Mouse (Mus musculus): ENCODE data around the gene Sema4c. TPM values are rescaled to one million over a fixed set of nuclear protein-coding genes. Genes with fewer than 3 reads are reported as not detected.
"Not testable (repeated sequence)": the region's sequence is repeated elsewhere in the genome, so short reads cannot be mapped to it uniquely, and the experiment has no call there.

Sema4c gene
- polyA plus RNA-seq, 1 experiment: 1.3 TPM

DNA sequence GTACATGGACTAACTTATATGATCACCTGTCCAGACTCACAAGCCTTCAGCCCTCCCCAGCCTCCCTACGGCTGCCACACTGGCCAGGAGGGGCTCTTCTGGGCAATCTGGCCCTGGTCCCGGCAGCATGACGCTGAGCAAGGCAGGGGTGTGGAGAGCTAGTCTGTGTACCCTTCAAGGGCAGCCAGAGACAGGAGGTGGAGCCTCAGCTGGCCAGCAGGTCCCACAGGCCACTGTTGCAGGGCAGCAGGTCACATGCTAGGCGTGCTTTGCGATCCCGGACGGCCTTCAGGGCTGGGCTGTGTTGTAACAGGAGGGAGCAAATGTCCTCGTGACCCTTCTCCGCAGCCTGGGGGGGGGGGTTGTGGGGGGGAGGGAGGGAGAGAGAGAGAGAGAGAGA lies 19.0 kb downstream of the Sema4c start, which contains the start of gene Gm42417:
TSS of gene Gm42417 (minus strand) at position 244 of the 400 bp plus-strand sequence.
- TF ChIP-seq GATA1 (IDR thresholded peaks at IDR 0.05; ENCODE audit: borderline replicate concordance, low read length): no peak
- no peak for TF ChIP-seq FLI1 (IDR thresholded peaks at IDR 0.05; ENCODE audit: low read length)
- Histone ChIP-seq H3K4me3 (replicated peaks) (no peak within 1 kb of the TSS), H3K36me3 (replicated peaks; ENCODE audit: low read length) (peaks cover 89% of the 10 kb centered on the region), H3K27me3 (replicated peaks) (no peaks in the 10 kb centered on the region), H3K4me1 (peaks cover 5% of the 10 kb centered on the region; the same call in 1 of the 2 replicates), H3K9me3 (no peaks in the 10 kb centered on the region)

DNA sequence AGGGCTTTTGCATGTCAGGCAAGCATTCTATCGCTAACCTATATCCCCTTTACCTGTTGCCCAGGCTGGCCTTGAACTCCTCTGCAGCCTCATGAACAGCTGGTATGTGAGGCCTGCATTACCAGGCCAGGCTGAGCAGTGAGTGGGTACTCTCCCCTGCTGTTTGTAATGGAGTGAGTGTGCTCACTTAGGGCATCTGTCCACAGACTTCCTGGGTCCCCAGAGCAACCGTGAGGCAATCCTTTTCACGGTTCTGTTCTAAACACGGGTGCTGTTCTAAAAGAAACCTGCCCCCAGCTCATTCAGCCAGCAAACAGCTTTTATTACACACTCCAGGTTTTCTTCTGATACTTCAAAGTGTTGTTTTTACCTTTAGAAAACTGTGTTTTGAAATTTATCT lies 19.4 kb downstream of the Sema4c start:
- Histone ChIP-seq H3K27me3 (replicated peaks) (no peaks in the 10 kb centered on the region), H3K4me1 (peaks cover 5% of the 10 kb centered on the region; the same call in 1 of the 2 replicates), H3K4me3 (replicated peaks) (no peak overlapping the region), H3K9me3 (no peaks in the 10 kb centered on the region), H3K36me3 (replicated peaks; ENCODE audit: low read length) (peaks cover 89% of the 10 kb centered on the region)
- TF ChIP-seq GATA1 (IDR thresholded peaks at IDR 0.05; ENCODE audit: borderline replicate concordance, low read length): no peak
- no peak for TF ChIP-seq FLI1 (IDR thresholded peaks at IDR 0.05; ENCODE audit: low read length)

DNA sequence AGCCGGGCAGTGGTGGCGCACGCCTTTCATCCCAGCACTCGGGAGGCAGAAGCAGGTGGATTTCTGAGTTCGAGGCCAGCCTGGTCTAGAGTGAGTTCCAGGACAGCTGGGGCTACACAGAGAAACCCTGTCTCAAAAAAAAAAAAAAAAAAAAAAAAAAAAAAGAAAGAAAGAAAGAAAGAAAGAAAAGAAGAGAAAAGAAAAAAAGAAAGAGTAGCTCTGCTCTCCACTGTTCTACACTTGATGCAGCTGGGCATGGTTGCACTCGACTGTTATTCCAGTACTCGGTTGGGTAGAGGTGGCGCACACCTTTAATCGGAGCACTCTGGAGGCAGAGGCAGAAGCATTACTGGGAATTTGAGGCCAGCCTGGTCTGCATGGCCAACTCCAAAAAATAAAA lies 21.4 kb downstream of the Sema4c start, which contains the start of gene Ankrd23:
TSS of gene Ankrd23 (minus strand) at position 101 of the 400 bp plus-strand sequence.
- H3K36me3 ChIP-seq (replicated peaks; ENCODE audit: low read length): peaks cover 88% of the 10 kb centered on the region
- H3K4me3 ChIP-seq (replicated peaks); H3K4me1 ChIP-seq; H3K9me3 ChIP-seq; H3K27me3 ChIP-seq (replicated peaks): not testable (repeated sequence)

DNA sequence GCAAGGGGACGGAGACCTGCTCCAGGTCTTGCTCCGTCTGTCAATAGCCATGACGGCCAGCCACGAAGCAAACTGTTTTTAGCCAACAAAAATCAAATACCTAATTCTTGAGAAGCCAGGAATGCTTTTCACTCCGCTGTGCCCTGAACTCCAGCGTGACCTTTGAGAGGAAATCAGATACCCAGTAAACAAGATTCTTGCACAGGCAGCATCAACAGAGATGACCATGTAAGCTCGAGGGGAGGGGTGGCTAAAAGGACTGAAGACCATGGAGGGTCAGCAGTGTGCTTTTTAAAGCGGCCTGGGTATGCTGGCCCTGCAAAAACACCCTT lies 21.8 kb downstream of the Sema4c start:
- Histone ChIP-seq H3K4me3 (replicated peaks) (no peak overlapping the region), H3K36me3 (replicated peaks; ENCODE audit: low read length) (peaks cover 88% of the 10 kb centered on the region), H3K9me3 (no peaks in the 10 kb centered on the region), H3K27me3 (replicated peaks) (no peaks in the 10 kb centered on the region), H3K4me1 (peaks cover 5% of the 10 kb centered on the region; the same call in 1 of the 2 replicates)
- TF ChIP-seq FLI1 (IDR thresholded peaks at IDR 0.05; ENCODE audit: low read length) (no peak), GATA1 (IDR thresholded peaks at IDR 0.05; ENCODE audit: borderline replicate concordance, low read length) (no peak)

- no peak for TF ChIP-seq GATA1 (IDR thresholded peaks at IDR 0.05; ENCODE audit: borderline replicate concordance, low read length)
- no peak for TF ChIP-seq FLI1 (IDR thresholded peaks at IDR 0.05; ENCODE audit: low read length)
- Histone ChIP-seq H3K4me1 (peaks cover 5% of the 10 kb centered on the region; the same call in 1 of the 2 replicates), H3K9me3 (no peaks in the 10 kb centered on the region), H3K27me3 (replicated peaks) (no peaks in the 10 kb centered on the region), H3K4me3 (replicated peaks) (no peak overlapping the region), H3K36me3 (replicated peaks; ENCODE audit: low read length) (peaks cover 89% of the 10 kb centered on the region)
Measured at GRCm38 (mm10) chr1:36535477-36536396, 22.4 kb downstream of the Sema4c start.

GRCm38 (mm10) chr1:36534595-36535058 lies 23.5 kb downstream of the Sema4c start:
- TF ChIP-seq FLI1 (IDR thresholded peaks at IDR 0.05; ENCODE audit: low read length) (no peak), GATA1 (IDR thresholded peaks at IDR 0.05; ENCODE audit: borderline replicate concordance, low read length) (no peak)
- Histone ChIP-seq H3K9me3 (no peaks in the 10 kb centered on the region), H3K4me3 (replicated peaks) (no peak overlapping the region), H3K27me3 (replicated peaks) (no peaks in the 10 kb centered on the region), H3K4me1 (peaks cover 5% of the 10 kb centered on the region; the same call in 1 of the 2 replicates), H3K36me3 (replicated peaks; ENCODE audit: low read length) (peaks cover 89% of the 10 kb centered on the region)

GRCm38 (mm10) chr1:36533546-36533945 lies 24.6 kb downstream of the Sema4c start:
- Histone ChIP-seq H3K4me3 (replicated peaks) (no peak overlapping the region), H3K4me1 (peaks cover 5% of the 10 kb centered on the region; the same call in 1 of the 2 replicates), H3K36me3 (replicated peaks; ENCODE audit: low read length) (peaks cover 80% of the 10 kb centered on the region), H3K9me3 (no peaks in the 10 kb centered on the region), H3K27me3 (replicated peaks) (no peaks in the 10 kb centered on the region)
- no peak for TF ChIP-seq GATA1 (IDR thresholded peaks at IDR 0.05; ENCODE audit: borderline replicate concordance, low read length)
- no peak for TF ChIP-seq FLI1 (IDR thresholded peaks at IDR 0.05; ENCODE audit: low read length)

DNA sequence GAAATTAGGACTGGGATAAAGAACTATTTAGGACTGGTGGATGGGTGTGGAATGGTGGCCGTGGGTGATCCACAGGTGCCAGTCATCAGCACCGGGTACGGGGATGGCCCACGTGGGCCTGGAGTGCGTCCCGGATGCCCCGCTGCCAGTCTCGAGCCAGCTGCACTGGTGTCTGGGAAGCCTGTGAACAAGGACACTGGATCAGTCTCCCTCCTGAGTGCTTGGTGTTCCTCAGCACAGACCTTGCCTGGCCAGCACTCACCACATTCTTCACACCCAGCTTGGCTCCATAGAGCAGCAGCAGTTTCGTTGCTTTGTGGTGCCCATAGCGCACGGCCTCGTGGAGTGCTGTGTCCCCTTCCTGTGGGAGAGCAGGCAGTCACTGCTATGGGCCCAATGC lies 26.7 kb downstream of the Sema4c start:
- Histone ChIP-seq H3K4me1 (peaks cover 10% of the 10 kb centered on the region; the same call in 1 of the 2 replicates), H3K27me3 (replicated peaks) (no peaks in the 10 kb centered on the region), H3K9me3 (no peaks in the 10 kb centered on the region), H3K4me3 (replicated peaks) (peak overlapping the region; percentile 31), H3K36me3 (replicated peaks; ENCODE audit: low read length) (peaks cover 79% of the 10 kb centered on the region)
- TF ChIP-seq FLI1 (IDR thresholded peaks at IDR 0.05; ENCODE audit: low read length) (no peak), GATA1 (IDR thresholded peaks at IDR 0.05; ENCODE audit: borderline replicate concordance, low read length) (no peak)

- no peak for TF ChIP-seq FLI1 (IDR thresholded peaks at IDR 0.05; ENCODE audit: low read length)
- H3K27me3 ChIP-seq (replicated peaks): no peaks in the 10 kb centered on the region
- no peaks in the 10 kb centered on the region for H3K9me3 ChIP-seq
- H3K4me3 ChIP-seq (replicated peaks): no peak overlapping the region
- peaks cover 79% of the 10 kb centered on the region for H3K36me3 ChIP-seq (replicated peaks; ENCODE audit: low read length)
- peaks cover 10% of the 10 kb centered on the region; the same call in 1 of the 2 replicates for H3K4me1 ChIP-seq
Measured at GRCm38 (mm10) chr1:36530962-36531361, 27.2 kb downstream of the Sema4c start.

GRCm38 (mm10) chr1:36530485-36530884 lies 27.7 kb downstream of the Sema4c start:
- H3K4me3 ChIP-seq (replicated peaks): no peak overlapping the region
- H3K9me3 ChIP-seq: no peaks in the 10 kb centered on the region
- H3K36me3 ChIP-seq (replicated peaks; ENCODE audit: low read length): peaks cover 79% of the 10 kb centered on the region
- peaks cover 10% of the 10 kb centered on the region; the same call in 1 of the 2 replicates for H3K4me1 ChIP-seq
- TF ChIP-seq FLI1 (IDR thresholded peaks at IDR 0.05; ENCODE audit: low read length): no peak
- no peak for TF ChIP-seq GATA1 (IDR thresholded peaks at IDR 0.05; ENCODE audit: borderline replicate concordance, low read length)
- H3K27me3 ChIP-seq (replicated peaks): no peaks in the 10 kb centered on the region
